Mouse (Mus musculus) hindbrain, embryonic 16.5 days (tissue): ENCODE results near the gene Aoc3. TPM values are rescaled to one million over a fixed set of nuclear protein-coding genes. Genes with fewer than 3 reads are reported as not detected.
A peak's percentile ranks its signal among the peaks of the same experiment; 100 is the strongest.

Experiments
- ATAC-seq: fragments of 200-750 bp; cut with Nextera tagmentation; 2 replicates; pipeline ENCODE4 v1.8.0; 2017; ENCODE audit warnings: moderate TSS enrichment, moderate library complexity
- H3K27ac ChIP-seq: fragments of 300-500 bp; sonication (generic); 2 replicates; pipeline ENCODE4 v1.5.1; 2014; ENCODE audit warnings: low read depth, mild to moderate bottlenecking, control low read depth, low read length, moderate library complexity
- H3K27me3 ChIP-seq: fragments of 300-500 bp; sonication (generic); replicated peaks from 2 replicates; pipeline ENCODE4 v1.6.1; 2014; ENCODE audit warnings: low read length; ENCODE audit not compliant: control insufficient read depth, insufficient read depth
- H3K36me3 ChIP-seq: fragments of 300-500 bp; sonication (generic); 2 replicates; pipeline ENCODE4 v1.6.1; 2014; ENCODE audit warnings: mild to moderate bottlenecking, low read length, moderate library complexity, mixed read lengths; ENCODE audit not compliant: control insufficient read depth, insufficient read depth
- H3K4me1 ChIP-seq: fragments of 300-500 bp; sonication (generic); 2 replicates; pipeline ENCODE4 v1.6.1; 2014; ENCODE audit warnings: low read depth, low read length; ENCODE audit not compliant: control insufficient read depth, insufficient read depth
- H3K4me2 ChIP-seq: fragments of 300-500 bp; sonication (generic); 2 replicates; pipeline ENCODE4 v1.6.1; 2014; ENCODE audit warnings: mild to moderate bottlenecking, low read length, control low read depth, moderate library complexity
- H3K4me3 ChIP-seq: fragments of 300-500 bp; sonication (generic); 2 replicates; pipeline ENCODE4 v1.5.1; 2014; ENCODE audit warnings: mild to moderate bottlenecking, low read length, control low read depth, moderate library complexity
- H3K9ac ChIP-seq: fragments of 300-500 bp; sonication (generic); 2 replicates; pipeline ENCODE4 v1.6.1; 2014; ENCODE audit warnings: low read depth, mild to moderate bottlenecking, control low read depth, low read length, moderate library complexity
- H3K9me3 ChIP-seq: fragments of 300-500 bp; sonication (generic); 2 replicates; pipeline ENCODE4 v1.6.1; 2014; ENCODE audit warnings: mild to moderate bottlenecking, low read length, moderate library complexity; ENCODE audit not compliant: control insufficient read depth
- WGBS: fragments of 180-500 bp; shearing (Covaris S2); extraction: QIAGEN DNeasy Blood & Tissue Kit; methylation state at CpG from one replicate; pipeline ENCODE4 v1.1.7; 2014; 5-methylcytosine and 5-hydroxymethylcytosine counted together
- polyA plus RNA-seq: library from polyadenylated mRNA; unstranded; fragments of >200 nt; fragmentation: Nextera tagmentation; extraction: Ambion mirVana; gene quantifications from 2 replicates; pipeline ENCODE4 v1.2.1, GENCODE M21; 2015

Aoc3 gene
- polyA plus RNA-seq, 1 experiment from 2014 or later: 0.15 TPM

- H3K36me3 ChIP-seq: no peaks in the 10 kb centered on the region
- H3K27me3 ChIP-seq: no peaks in the 10 kb centered on the region
- peaks cover 11% of the 10 kb centered on the region for H3K4me1 ChIP-seq
- ATAC-seq: no peak
- no peak overlapping the region for H3K4me3 ChIP-seq
- no peak overlapping the region for H3K4me2 ChIP-seq
- no peaks in the 10 kb centered on the region for H3K9me3 ChIP-seq
- 9% methylated on average over 6 of the region's 6 CpGs for WGBS
- H3K9ac ChIP-seq: no peak overlapping the region
- no peak overlapping the region for H3K27ac ChIP-seq
These were observed 4.1 kb downstream of the Aoc3 start for GRCm38 (mm10) chr11:101334516-101334915.

- H3K9ac ChIP-seq: no peak overlapping the region
- no peaks in the 10 kb centered on the region for H3K9me3 ChIP-seq
- H3K36me3 ChIP-seq: no peaks in the 10 kb centered on the region
- 83% methylated on average over 9 of the region's 9 CpGs for WGBS
- no peak overlapping the region for H3K4me3 ChIP-seq
- H3K4me1 ChIP-seq: peaks cover 11% of the 10 kb centered on the region
- H3K27ac ChIP-seq: no peak overlapping the region
- no peak overlapping the region for H3K4me2 ChIP-seq
- H3K27me3 ChIP-seq: no peaks in the 10 kb centered on the region
- ATAC-seq: no peak
These were observed 5.3 kb downstream of the Aoc3 start for GRCm38 (mm10) chr11:101335685-101336084.

GRCm38 (mm10) chr11:101338123-101338760 lies 7.8 kb downstream of the Aoc3 start:
- peak; percentile 80 for ATAC-seq
- Histone ChIP-seq H3K4me2 (peak overlapping the region; percentile 71), H3K27ac (peak overlapping the region; percentile 23; the same call in 1 of the 2 replicates), H3K36me3 (no peaks in the 10 kb centered on the region), H3K9me3 (no peaks in the 10 kb centered on the region), H3K27me3 (no peaks in the 10 kb centered on the region), H3K9ac (peak overlapping the region; percentile 58), H3K4me1 (peaks cover 11% of the 10 kb centered on the region), H3K4me3 (peak overlapping the region; percentile 38)
- 2% methylated on average over 9 of the region's 9 CpGs for WGBS

GRCm38 (mm10) chr11:101347083-101347775 lies 16.8 kb downstream of the Aoc3 start:
- H3K27ac ChIP-seq: no peak overlapping the region
- H3K4me3 ChIP-seq: no peak overlapping the region
- no peak for ATAC-seq
- H3K27me3 ChIP-seq: no peaks in the 10 kb centered on the region
- H3K36me3 ChIP-seq: no peaks in the 10 kb centered on the region
- no peak overlapping the region for H3K4me2 ChIP-seq
- H3K9me3 ChIP-seq: no peaks in the 10 kb centered on the region; the same call in 1 of the 2 replicates
- no peaks in the 10 kb centered on the region for H3K4me1 ChIP-seq
- H3K9ac ChIP-seq: no peak overlapping the region
- WGBS: 74% methylated on average over 10 of the region's 10 CpGs

GRCm38 (mm10) chr11:101348774-101349173 lies 18.4 kb downstream of the Aoc3 start:
- Histone ChIP-seq H3K4me1 (no peaks in the 10 kb centered on the region), H3K9ac (no peak overlapping the region), H3K36me3 (no peaks in the 10 kb centered on the region), H3K27ac (no peak overlapping the region), H3K27me3 (no peaks in the 10 kb centered on the region), H3K4me3 (no peak overlapping the region), H3K9me3 (no peaks in the 10 kb centered on the region; the same call in 1 of the 2 replicates), H3K4me2 (no peak overlapping the region)
- WGBS: 81% methylated on average over 7 of the region's 7 CpGs
- no peak for ATAC-seq

GRCm38 (mm10) chr11:101349216-101349615 lies 18.8 kb downstream of the Aoc3 start:
- Histone ChIP-seq H3K27me3 (no peaks in the 10 kb centered on the region), H3K4me3 (no peak overlapping the region), H3K27ac (no peak overlapping the region), H3K4me1 (no peaks in the 10 kb centered on the region), H3K4me2 (no peak overlapping the region), H3K9me3 (no peaks in the 10 kb centered on the region; the same call in 1 of the 2 replicates), H3K36me3 (no peaks in the 10 kb centered on the region), H3K9ac (no peak overlapping the region)
- WGBS: 93% methylated on average over 3 of the region's 3 CpGs
- ATAC-seq: no peak

- Histone ChIP-seq H3K9ac (no peak overlapping the region), H3K36me3 (no peaks in the 10 kb centered on the region), H3K4me2 (no peak overlapping the region), H3K27ac (no peak overlapping the region), H3K27me3 (no peaks in the 10 kb centered on the region), H3K9me3 (no peaks in the 10 kb centered on the region; the same call in 1 of the 2 replicates), H3K4me1 (no peaks in the 10 kb centered on the region), H3K4me3 (no peak overlapping the region)
- WGBS: 72% methylated on average over 11 of the region's 11 CpGs
- no peak for ATAC-seq
These were observed 20.8 kb downstream of the Aoc3 start for GRCm38 (mm10) chr11:101351100-101351720.

- Histone ChIP-seq H3K27ac (no peak overlapping the region), H3K9me3 (no peaks in the 10 kb centered on the region; the same call in 1 of the 2 replicates), H3K27me3 (no peaks in the 10 kb centered on the region), H3K4me3 (no peak overlapping the region), H3K36me3 (no peaks in the 10 kb centered on the region), H3K4me2 (no peak overlapping the region), H3K4me1 (no peaks in the 10 kb centered on the region), H3K9ac (no peak overlapping the region)
- no peak for ATAC-seq
- 79% methylated on average over 3 of the region's 3 CpGs for WGBS
These were observed 21.3 kb downstream of the Aoc3 start for GRCm38 (mm10) chr11:101351721-101352111.

GRCm38 (mm10) chr11:101353436-101353835 lies 23.0 kb downstream of the Aoc3 start:
- WGBS: 88% methylated on average over 12 of the region's 12 CpGs
- Histone ChIP-seq H3K4me1 (no peaks in the 10 kb centered on the region), H3K9me3 (no peaks in the 10 kb centered on the region; the same call in 1 of the 2 replicates), H3K27me3 (no peaks in the 10 kb centered on the region), H3K36me3 (no peaks in the 10 kb centered on the region), H3K4me2 (no peak overlapping the region), H3K4me3 (no peak overlapping the region), H3K9ac (no peak overlapping the region), H3K27ac (no peak overlapping the region)
- no peak for ATAC-seq
